Mouse (Mus musculus): ENCODE measurements around the gene Tm9sf1. TPM values are rescaled to one million over a fixed set of nuclear protein-coding genes. Genes with fewer than 3 reads are reported as not detected.

The Tm9sf1 gene
- total and polyA plus RNA-seq, 3 experiments, result 39.4 to 50.6 (median 40.6) TPM

DNA sequence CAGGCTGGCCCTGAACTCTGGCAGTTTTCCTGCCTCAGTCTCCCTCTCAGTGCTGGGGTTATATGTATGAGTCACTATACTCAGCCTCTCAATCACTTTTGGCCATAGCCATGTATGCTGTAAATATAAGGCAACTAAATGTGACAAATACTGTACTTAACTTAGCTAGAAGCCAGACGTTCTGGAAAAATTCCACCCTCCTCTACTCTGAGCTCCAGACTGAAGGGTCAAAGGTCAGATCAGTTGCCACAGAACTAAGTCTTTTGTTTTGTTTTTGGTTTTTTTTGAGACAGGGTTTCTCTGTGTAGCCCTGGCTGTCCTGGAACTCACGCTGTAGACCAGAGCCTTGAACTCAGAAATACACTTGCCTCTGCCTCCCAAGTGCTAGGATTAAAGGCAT, 27.7 kb downstream of the Tm9sf1 start:
- 65% methylated on average over 2 of the region's 2 CpGs for WGBS
- Histone ChIP-seq H3K27me3 (ENCODE audit: control insufficient read depth, insufficient read depth, low read length) (no peaks in the 10 kb centered on the region), H3K4me3 (no peak overlapping the region), H3K36me3 (ENCODE audit: control insufficient read depth, insufficient read depth, low read length) (no peaks in the 10 kb centered on the region), H3K79me2 (replicated peaks; ENCODE audit: control insufficient read depth, insufficient read depth, low read length) (no peaks in the 10 kb centered on the region), H3K9ac (ENCODE audit: low read depth, low read length) (no peak overlapping the region), H3K27ac (no peak overlapping the region), H3K4me1 (ENCODE audit: control insufficient read depth, insufficient read depth, low read length) (no peaks in the 10 kb centered on the region)
- TF ChIP-seq EP300 (IDR thresholded peaks at IDR 0.05; ENCODE audit: insufficient read depth, low read depth, low read length), result no peak
- no peak for TF ChIP-seq POLR2A (IDR thresholded peaks at IDR 0.05; ENCODE audit: insufficient read depth, low read depth, low read length)
- TF ChIP-seq CTCF (IDR thresholded peaks at IDR 0.05), result no peak
- intact Hi-C loops (cut with DNase I), result no loop called here
- no peak for DNase-seq

DNA sequence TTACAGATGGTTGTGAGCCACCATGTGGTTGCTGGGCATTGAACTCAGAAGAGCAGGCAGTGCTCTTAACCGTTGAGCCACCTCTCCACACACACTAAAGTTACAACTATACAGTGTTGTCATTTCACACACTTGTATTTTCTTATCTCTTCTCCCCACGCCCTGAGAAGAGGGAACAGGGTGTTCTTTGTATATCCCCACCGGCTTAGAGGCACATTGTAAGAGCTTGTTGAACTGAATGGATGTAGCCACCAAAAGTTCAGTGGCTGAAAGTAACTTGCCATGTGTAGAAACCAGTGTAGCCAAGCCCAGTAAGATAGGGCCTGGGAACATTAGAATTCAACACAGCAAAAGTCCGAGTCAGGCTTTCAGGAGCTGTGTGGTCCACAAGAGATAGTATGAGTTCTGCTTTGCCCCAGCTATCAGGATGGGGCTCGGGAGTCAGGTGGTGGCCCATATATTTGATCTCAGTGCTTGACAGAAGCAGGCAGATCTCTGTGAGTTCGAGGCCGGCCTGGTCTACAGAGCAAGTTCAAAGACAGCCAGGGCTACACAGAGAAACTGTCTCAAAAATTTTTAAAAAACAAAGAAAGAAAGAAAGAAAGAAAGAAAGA, 28.9 kb downstream of the Tm9sf1 start:
- Histone ChIP-seq H3K4me3 (no peak overlapping the region), H3K79me2 (replicated peaks; ENCODE audit: control insufficient read depth, insufficient read depth, low read length) (no peaks in the 10 kb centered on the region), H3K27ac (no peak overlapping the region), H3K9ac (ENCODE audit: low read depth, low read length) (no peak overlapping the region), H3K4me1 (ENCODE audit: control insufficient read depth, insufficient read depth, low read length) (no peaks in the 10 kb centered on the region), H3K36me3 (ENCODE audit: control insufficient read depth, insufficient read depth, low read length) (no peaks in the 10 kb centered on the region), H3K27me3 (ENCODE audit: control insufficient read depth, insufficient read depth, low read length) (no peaks in the 10 kb centered on the region)
- no peak for DNase-seq
- 68% methylated on average over 7 of the region's 7 CpGs for WGBS
- intact Hi-C loops (cut with DNase I), result no loop called here
- TF ChIP-seq POLR2A (IDR thresholded peaks at IDR 0.05; ENCODE audit: insufficient read depth, low read depth, low read length), result no peak

DNA sequence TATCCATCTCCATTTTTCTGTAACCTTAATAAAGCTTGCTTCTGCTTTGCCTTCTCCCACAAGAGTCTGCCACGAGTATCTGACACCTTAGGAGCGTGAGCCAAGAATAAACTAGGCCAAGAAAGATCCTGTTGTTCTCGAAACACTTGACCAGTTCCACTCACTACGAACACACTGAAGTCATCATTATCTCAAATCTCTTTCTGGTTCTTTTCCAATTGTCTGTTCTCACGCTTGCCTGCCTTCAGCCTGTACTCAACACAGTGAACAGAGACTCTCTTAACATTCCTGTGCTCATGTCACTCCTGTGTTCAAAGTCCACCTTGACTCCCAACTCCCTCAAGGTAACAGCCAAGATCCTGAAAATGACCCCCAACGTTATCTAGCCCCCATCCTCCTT, 30.3 kb downstream of the Tm9sf1 start:
- 46% methylated on average over 6 of the region's 6 CpGs for WGBS
- no peaks in the 10 kb centered on the region for H3K79me2 ChIP-seq (replicated peaks; ENCODE audit: control insufficient read depth, insufficient read depth, low read length)
- no peak overlapping the region for H3K27ac ChIP-seq
- TF ChIP-seq POLR2A (IDR thresholded peaks at IDR 0.05; ENCODE audit: insufficient read depth, low read depth, low read length) (no peak), EP300 (IDR thresholded peaks at IDR 0.05; ENCODE audit: insufficient read depth, low read depth, low read length) (no peak), CTCF (IDR thresholded peaks at IDR 0.05) (no peak)
- intact Hi-C loops (cut with DNase I), result no loop called here
- no peak overlapping the region for H3K9ac ChIP-seq (ENCODE audit: low read depth, low read length)
- H3K4me3 ChIP-seq, result no peak overlapping the region
- H3K36me3 ChIP-seq (ENCODE audit: control insufficient read depth, insufficient read depth, low read length), result no peaks in the 10 kb centered on the region
- DNase-seq, result no peak
- no peaks in the 10 kb centered on the region for H3K4me1 ChIP-seq (ENCODE audit: control insufficient read depth, insufficient read depth, low read length)
- no peaks in the 10 kb centered on the region for H3K27me3 ChIP-seq (ENCODE audit: control insufficient read depth, insufficient read depth, low read length)

DNA sequence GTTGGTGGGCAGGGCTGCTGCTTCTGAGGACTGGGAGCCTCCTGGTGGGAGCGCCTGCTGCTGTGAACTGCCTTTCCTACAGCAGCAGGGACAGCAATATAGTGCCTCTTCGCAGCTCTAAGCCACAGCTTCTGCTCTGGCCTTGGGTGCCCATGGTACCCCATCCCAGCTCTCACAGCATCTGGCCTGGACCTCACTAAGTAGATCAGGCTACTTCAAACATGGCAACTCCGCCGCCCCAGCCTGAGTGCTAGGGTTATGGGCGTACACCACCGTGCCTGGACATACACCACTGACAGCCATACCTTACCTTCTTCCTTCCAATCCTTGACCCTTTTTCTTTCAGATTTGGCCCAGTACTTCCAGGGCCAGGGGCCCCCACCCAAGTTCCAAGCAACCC, 35.3 kb downstream of the Tm9sf1 start:
- Histone ChIP-seq H3K27me3 (ENCODE audit: control insufficient read depth, insufficient read depth, low read length) (no peaks in the 10 kb centered on the region), H3K9ac (ENCODE audit: low read depth, low read length) (no peak overlapping the region), H3K4me3 (no peak overlapping the region), H3K79me2 (replicated peaks; ENCODE audit: control insufficient read depth, insufficient read depth, low read length) (no peaks in the 10 kb centered on the region), H3K36me3 (ENCODE audit: control insufficient read depth, insufficient read depth, low read length) (peaks cover 10% of the 10 kb centered on the region), H3K27ac (no peak overlapping the region), H3K4me1 (ENCODE audit: control insufficient read depth, insufficient read depth, low read length) (peaks cover 10% of the 10 kb centered on the region)
- no peak for DNase-seq
- WGBS, result 92% methylated on average over 6 of the region's 6 CpGs
- TF ChIP-seq EP300 (IDR thresholded peaks at IDR 0.05; ENCODE audit: insufficient read depth, low read depth, low read length) (no peak), POLR2A (IDR thresholded peaks at IDR 0.05; ENCODE audit: insufficient read depth, low read depth, low read length) (no peak), CTCF (IDR thresholded peaks at IDR 0.05) (no peak)
- intact Hi-C loops (cut with DNase I), result no loop called here

DNA sequence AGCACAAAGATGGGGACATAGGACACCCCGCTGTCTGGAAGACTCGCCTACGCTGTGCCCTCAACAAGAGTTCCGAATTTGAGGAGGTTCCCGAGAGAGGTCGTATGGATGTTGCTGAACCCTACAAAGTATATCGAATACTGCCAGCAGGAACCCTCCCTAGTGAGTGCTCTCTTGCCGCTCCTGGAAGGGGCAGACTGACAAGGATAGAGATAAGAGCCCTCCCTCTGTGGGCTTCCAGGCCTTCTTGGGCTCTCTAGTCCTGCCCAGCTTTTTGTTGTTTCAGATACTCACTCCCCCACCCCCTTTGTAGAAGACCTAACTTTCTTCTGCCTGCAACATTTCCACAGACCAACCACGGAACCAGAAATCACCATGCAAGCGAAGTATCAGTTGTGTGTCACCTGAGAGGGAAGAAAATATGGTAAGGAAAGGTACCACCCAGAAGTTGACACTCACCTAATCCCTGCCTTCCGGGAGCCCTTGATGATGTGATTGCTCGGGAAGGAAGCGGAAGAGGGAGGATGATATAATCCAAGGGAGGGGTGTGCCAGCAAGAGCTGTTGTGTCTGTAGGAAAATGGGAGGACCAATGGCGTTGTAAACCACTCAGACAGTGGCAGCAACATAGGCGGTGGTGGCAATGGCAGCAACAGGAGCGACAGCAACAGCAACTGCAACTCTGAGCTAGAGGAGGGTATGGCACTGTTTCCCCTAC, 37.7 kb downstream of the Tm9sf1 start:
- Histone ChIP-seq H3K36me3 (ENCODE audit: control insufficient read depth, insufficient read depth, low read length) (peaks cover 10% of the 10 kb centered on the region), H3K9ac (ENCODE audit: low read depth, low read length) (no peak overlapping the region), H3K79me2 (replicated peaks; ENCODE audit: control insufficient read depth, insufficient read depth, low read length) (no peaks in the 10 kb centered on the region), H3K27me3 (ENCODE audit: control insufficient read depth, insufficient read depth, low read length) (no peaks in the 10 kb centered on the region), H3K4me3 (no peak overlapping the region), H3K27ac (no peak overlapping the region), H3K4me1 (ENCODE audit: control insufficient read depth, insufficient read depth, low read length) (peaks cover 12% of the 10 kb centered on the region)
- no peak for TF ChIP-seq POLR2A (IDR thresholded peaks at IDR 0.05; ENCODE audit: insufficient read depth, low read depth, low read length)
- no peak for TF ChIP-seq EP300 (IDR thresholded peaks at IDR 0.05; ENCODE audit: insufficient read depth, low read depth, low read length)
- no peak for TF ChIP-seq CTCF (IDR thresholded peaks at IDR 0.05)
- WGBS, result 76% methylated on average over 16 of the region's 16 CpGs
- intact Hi-C loops (cut with DNase I), result loop anchor here (2.0 kb wide), 2 partner anchors 15 to 37 kb away; partner anchors contain the start of genes Psme2, Rnf31 and Tm9sf1
- no peak for DNase-seq

DNA sequence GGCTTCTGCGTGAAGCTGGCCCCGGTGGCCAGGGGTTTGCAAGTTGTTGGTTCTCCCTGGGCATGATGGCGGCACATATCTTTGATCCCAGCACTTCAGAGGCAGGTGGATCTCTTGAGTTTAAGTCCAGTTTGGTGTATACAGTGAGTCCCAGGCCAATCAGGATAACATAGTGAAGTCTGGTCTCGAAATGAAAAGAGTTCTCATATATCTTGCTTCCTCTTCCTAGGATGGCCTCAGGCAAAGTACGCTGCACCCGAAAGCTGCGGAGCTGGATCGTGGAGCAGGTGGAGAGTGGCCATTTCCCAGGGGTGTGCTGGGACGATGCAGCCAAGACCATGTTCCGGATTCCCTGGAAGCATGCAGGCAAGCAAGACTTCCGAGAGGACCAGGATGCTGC, 38.8 kb downstream of the Tm9sf1 start:
- intact Hi-C loops (cut with DNase I), result loop anchor here (2.0 to 5.0 kb wide), 3 partner anchors 14 to 108 kb away; partner anchors contain the start of genes Psme2, Rnf31 and Tm9sf1
- H3K27me3 ChIP-seq (ENCODE audit: control insufficient read depth, insufficient read depth, low read length), result no peaks in the 10 kb centered on the region
- TF ChIP-seq CTCF (IDR thresholded peaks at IDR 0.05) (no peak), EP300 (IDR thresholded peaks at IDR 0.05; ENCODE audit: insufficient read depth, low read depth, low read length) (no peak), POLR2A (IDR thresholded peaks at IDR 0.05; ENCODE audit: insufficient read depth, low read depth, low read length) (no peak)
- no peaks in the 10 kb centered on the region for H3K79me2 ChIP-seq (replicated peaks; ENCODE audit: control insufficient read depth, insufficient read depth, low read length)
- H3K27ac ChIP-seq, result peak overlapping the region; percentile 97
- H3K9ac ChIP-seq (ENCODE audit: low read depth, low read length), result peak overlapping the region; percentile 46
- peaks cover 10% of the 10 kb centered on the region for H3K36me3 ChIP-seq (ENCODE audit: control insufficient read depth, insufficient read depth, low read length)
- WGBS, result 77% methylated on average over 11 of the region's 11 CpGs
- H3K4me3 ChIP-seq, result peak overlapping the region; percentile 71
- no peak for DNase-seq
- peaks cover 12% of the 10 kb centered on the region for H3K4me1 ChIP-seq (ENCODE audit: control insufficient read depth, insufficient read depth, low read length)

All from heart, adult 2 months (tissue).